Mouse (Mus musculus) stomach, embryonic 16.5 days (tissue): Measurements from ENCODE around the gene Ptprs. TPM values are rescaled to one million over a fixed set of nuclear protein-coding genes. Genes with fewer than 3 reads are reported as not detected.

Experiments used
- ATAC-seq: fragments of 200-750 bp; cut with Nextera tagmentation; 2 replicates; pipeline ENCODE4 v1.8.0; 2017; ENCODE audit warnings: moderate number of reproducible peaks, moderate TSS enrichment; ENCODE audit not compliant: insufficient read depth, low FRiP score
- H3K27ac ChIP-seq: fragments of 300-500 bp; sonication (generic); 2 replicates; pipeline ENCODE4 v1.5.1; 2014; ENCODE audit warnings: low read length
- H3K27me3 ChIP-seq: fragments of 300-500 bp; sonication (generic); 2 replicates; pipeline ENCODE4 v1.6.1; 2014; ENCODE audit warnings: low read length, control low read depth, mixed read lengths; ENCODE audit not compliant: control insufficient read depth, insufficient read depth
- H3K36me3 ChIP-seq: fragments of 300-500 bp; sonication (generic); 2 replicates; pipeline ENCODE4 v1.6.1; 2014; ENCODE audit warnings: low read length; ENCODE audit not compliant: control insufficient read depth, insufficient read depth
- H3K4me1 ChIP-seq: fragments of 300-500 bp; sonication (generic); 2 replicates; pipeline ENCODE4 v1.6.1; 2014; ENCODE audit warnings: low read length, control low read depth, mixed read lengths; ENCODE audit not compliant: control insufficient read depth, insufficient read depth
- H3K4me2 ChIP-seq: fragments of 300-500 bp; sonication (generic); 2 replicates; pipeline ENCODE4 v1.6.1; 2014; ENCODE audit warnings: low read depth, low read length, mixed read lengths
- H3K4me3 ChIP-seq: fragments of 300-500 bp; sonication (generic); replicated peaks from 2 replicates; pipeline ENCODE4 v1.5.1; 2014; ENCODE audit warnings: mild to moderate bottlenecking, low read length
- H3K9ac ChIP-seq: fragments of 300-500 bp; sonication (generic); 2 replicates; pipeline ENCODE4 v1.6.1; 2014; ENCODE audit warnings: low read length
- H3K9me3 ChIP-seq: fragments of 300-500 bp; sonication (generic); replicated peaks from 2 replicates; pipeline ENCODE4 v1.6.1; 2016; ENCODE audit warnings: low read length, control low read depth; ENCODE audit not compliant: control insufficient read depth
- WGBS: fragments of 180-500 bp; shearing (Covaris S2); extraction: QIAGEN DNeasy Blood & Tissue Kit; methylation state at CpG from one replicate; pipeline ENCODE4 v1.1.7; 2014; 5-methylcytosine and 5-hydroxymethylcytosine counted together
- polyA plus RNA-seq: library from polyadenylated mRNA; unstranded; fragments of >200 nt; fragmentation: Nextera tagmentation; extraction: Ambion mirVana; gene quantifications from 2 replicates; pipeline ENCODE4 v1.2.1, GENCODE M21; 2015

Gene Ptprs
- polyA plus RNA-seq, 1 experiment from 2014 or later, result 61.9 TPM

GRCm38 (mm10) chr17:56408965-56409625 lies 67.2 kb downstream of the Ptprs start:
- H3K4me3 ChIP-seq, result no peak overlapping the region
- peaks cover 19% of the 10 kb centered on the region for H3K36me3 ChIP-seq
- no peak overlapping the region for H3K27ac ChIP-seq
- ATAC-seq, result no peak
- WGBS, result 41% methylated on average over 13 of the region's 13 CpGs
- peaks cover 9% of the 10 kb centered on the region; the same call in 1 of the 2 replicates for H3K4me1 ChIP-seq
- peak overlapping the region; percentile 19; the same call in 1 of the 2 replicates for H3K9ac ChIP-seq
- H3K9me3 ChIP-seq, result no peaks in the 10 kb centered on the region
- H3K27me3 ChIP-seq, result no peaks in the 10 kb centered on the region
- no peak overlapping the region for H3K4me2 ChIP-seq

- Histone ChIP-seq H3K4me3 (no peak overlapping the region), H3K27me3 (no peaks in the 10 kb centered on the region), H3K4me2 (no peak overlapping the region), H3K27ac (0 out of 2 replicates have a peak overlapping the region, but pooled peaks have one; percentile 21), H3K9me3 (no peaks in the 10 kb centered on the region), H3K36me3 (peaks cover 9% of the 10 kb centered on the region), H3K9ac (no peak overlapping the region), H3K4me1 (peaks cover 9% of the 10 kb centered on the region; the same call in 1 of the 2 replicates)
- no peak for ATAC-seq
- WGBS, result 47% methylated on average over 8 of the region's 8 CpGs
These were observed 68.9 kb downstream of the Ptprs start for GRCm38 (mm10) chr17:56407379-56407778.

- Histone ChIP-seq H3K9ac (no peak overlapping the region), H3K9me3 (no peaks in the 10 kb centered on the region), H3K4me1 (peaks cover 9% of the 10 kb centered on the region; the same call in 1 of the 2 replicates), H3K4me3 (no peak overlapping the region), H3K4me2 (no peak overlapping the region), H3K36me3 (peaks cover 9% of the 10 kb centered on the region), H3K27ac (peak overlapping the region; percentile 21; the same call in 1 of the 2 replicates), H3K27me3 (no peaks in the 10 kb centered on the region)
- WGBS, result 57% methylated on average over 4 of the region's 4 CpGs
- no peak for ATAC-seq
These were observed 69.4 kb downstream of the Ptprs start for GRCm38 (mm10) chr17:56406878-56407277.

GRCm38 (mm10) chr17:56405856-56406840 lies 70.1 kb downstream of the Ptprs start:
- peaks cover 9% of the 10 kb centered on the region; the same call in 1 of the 2 replicates for H3K4me1 ChIP-seq
- no peaks in the 10 kb centered on the region for H3K27me3 ChIP-seq
- H3K27ac ChIP-seq, result peak overlapping the region; percentile 21; the same call in 1 of the 2 replicates
- no peak for ATAC-seq
- H3K4me3 ChIP-seq, result no peak overlapping the region
- WGBS, result 76% methylated on average over 14 of the region's 14 CpGs
- no peaks in the 10 kb centered on the region for H3K9me3 ChIP-seq
- H3K4me2 ChIP-seq, result no peak overlapping the region
- no peak overlapping the region for H3K9ac ChIP-seq
- H3K36me3 ChIP-seq, result peaks cover 9% of the 10 kb centered on the region

DNA sequence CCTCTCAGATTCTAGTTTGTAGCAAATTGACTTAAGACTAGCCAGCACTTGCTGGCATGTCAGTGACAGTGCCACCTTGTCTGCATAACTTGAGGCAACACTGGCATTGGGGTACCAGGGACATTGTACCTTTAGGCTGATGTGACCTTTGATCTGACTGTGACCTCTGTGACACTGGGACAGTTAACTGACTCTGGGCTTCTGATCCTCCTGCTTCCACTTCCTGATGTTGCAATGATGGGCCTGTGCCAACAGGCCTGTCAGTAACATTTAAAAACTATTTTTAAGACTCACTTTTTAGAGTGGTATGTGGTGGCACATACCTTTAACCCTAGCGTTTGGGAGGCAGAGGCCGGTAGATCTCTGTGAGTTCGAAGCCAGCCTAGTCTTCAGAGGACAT lies 70.9 kb downstream of the Ptprs start:
- no peak for ATAC-seq
- no peak overlapping the region for H3K9ac ChIP-seq
- H3K4me3 ChIP-seq, result no peak overlapping the region
- H3K27me3 ChIP-seq, result no peaks in the 10 kb centered on the region
- H3K36me3 ChIP-seq, result peaks cover 15% of the 10 kb centered on the region
- WGBS, result 89% methylated on average over 3 of the region's 3 CpGs
- H3K27ac ChIP-seq, result no peak overlapping the region
- peaks cover 9% of the 10 kb centered on the region; the same call in 1 of the 2 replicates for H3K4me1 ChIP-seq
- no peak overlapping the region for H3K4me2 ChIP-seq
- no peaks in the 10 kb centered on the region for H3K9me3 ChIP-seq

GRCm38 (mm10) chr17:56401051-56401521 lies 75.2 kb downstream of the Ptprs start:
- H3K9me3 ChIP-seq, result no peaks in the 10 kb centered on the region
- peaks cover 32% of the 10 kb centered on the region for H3K36me3 ChIP-seq
- ATAC-seq, result no peak
- H3K9ac ChIP-seq, result no peak overlapping the region
- H3K4me1 ChIP-seq, result no peaks in the 10 kb centered on the region
- H3K27me3 ChIP-seq, result no peaks in the 10 kb centered on the region
- 92% methylated on average over 4 of the region's 4 CpGs for WGBS
- H3K27ac ChIP-seq, result no peak overlapping the region
- H3K4me3 ChIP-seq, result no peak overlapping the region
- H3K4me2 ChIP-seq, result no peak overlapping the region

- no peak; the same call in 1 of the 2 replicates for ATAC-seq
- Histone ChIP-seq H3K27me3 (no peaks in the 10 kb centered on the region), H3K4me2 (no peak overlapping the region), H3K36me3 (peaks cover 32% of the 10 kb centered on the region), H3K27ac (no peak overlapping the region), H3K4me1 (no peaks in the 10 kb centered on the region), H3K9ac (no peak overlapping the region), H3K4me3 (no peak overlapping the region), H3K9me3 (no peaks in the 10 kb centered on the region)
- WGBS, result 88% methylated on average over 3 of the region's 3 CpGs
These were observed 76.1 kb downstream of the Ptprs start for GRCm38 (mm10) chr17:56400221-56400620.

- WGBS, result 86% methylated on average over 6 of the region's 6 CpGs
These were observed 80.2 kb downstream of the Ptprs start for GRCm38 (mm10) chr17:56396051-56396450.

More at GRCm38 (mm10) chr17:56396051-56396450, 80.2 kb downstream of the Ptprs start:
- H3K36me3 ChIP-seq, result peaks cover 33% of the 10 kb centered on the region
- H3K27me3 ChIP-seq, result no peaks in the 10 kb centered on the region
- no peaks in the 10 kb centered on the region for H3K9me3 ChIP-seq
- no peak overlapping the region for H3K4me2 ChIP-seq
- H3K9ac ChIP-seq, result no peak overlapping the region
- no peak for ATAC-seq
- H3K4me3 ChIP-seq, result no peak overlapping the region
- H3K4me1 ChIP-seq, result no peaks in the 10 kb centered on the region
- no peak overlapping the region for H3K27ac ChIP-seq
